Mouse (Mus musculus) spleen, postnatal 10 days (tissue): ENCODE data around the gene Exog.

Source experiments
- DNase-seq, 2 experiments: peaks; one replicate each; pipeline ENCODE4 v3.0.0; 2021 to 2022; ENCODE audit warnings: low spot score in 2 of 2

Exog gene

DNA sequence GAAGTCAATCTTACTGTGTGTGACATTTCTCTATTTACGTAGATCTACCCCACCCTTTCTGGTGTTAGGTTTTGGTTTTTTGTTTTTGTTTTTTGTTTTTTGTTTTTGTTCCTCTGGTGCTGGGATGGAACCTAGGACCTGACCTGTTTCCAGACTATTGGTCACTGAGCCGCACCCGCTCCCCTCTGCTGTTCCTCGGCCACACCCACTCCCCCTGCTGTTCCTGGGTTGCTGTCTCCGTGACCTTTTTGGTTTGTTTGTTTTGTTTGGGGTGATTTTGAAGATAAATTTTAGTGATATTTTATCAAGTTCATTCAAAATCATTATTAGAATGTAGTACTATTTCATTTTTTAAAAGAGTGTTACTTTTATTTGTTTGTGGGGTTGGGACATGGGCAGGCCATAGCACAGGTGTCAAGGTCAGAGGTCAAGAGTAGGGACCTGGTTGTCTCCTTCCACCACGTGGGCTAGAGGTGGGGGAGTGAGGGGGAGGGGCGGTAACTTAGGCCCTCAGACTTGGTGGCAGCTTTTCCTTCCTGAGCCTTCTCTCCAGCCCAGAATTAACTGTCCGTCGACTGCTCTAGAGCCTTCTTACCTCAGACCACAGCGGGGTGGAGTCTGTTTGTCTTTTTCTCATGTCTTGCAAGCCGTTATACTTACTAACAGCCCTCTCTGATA, 60.4 kb downstream of the Exog start:
- no peak for DNase-seq

DNA sequence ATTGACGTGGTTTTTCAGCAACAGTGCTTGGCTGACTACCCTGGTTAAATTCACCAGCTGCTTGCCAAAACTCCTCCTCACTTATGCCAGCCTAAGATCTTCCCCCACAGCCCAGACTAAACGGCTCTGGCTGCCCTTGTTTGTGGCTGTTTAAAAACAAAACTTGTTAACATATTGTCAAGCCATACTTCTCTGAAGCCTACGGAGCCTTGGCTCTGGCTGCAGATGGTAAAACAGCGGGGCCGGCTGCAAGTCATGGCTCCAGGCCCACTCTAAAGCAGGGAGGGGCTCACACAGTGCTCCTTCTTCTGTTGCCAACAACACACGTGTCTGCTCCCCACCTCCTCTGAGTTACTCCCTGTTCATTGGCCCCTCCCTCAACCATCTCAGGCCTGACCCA, 66.2 kb downstream of the Exog start:
- no peak for DNase-seq

DNA sequence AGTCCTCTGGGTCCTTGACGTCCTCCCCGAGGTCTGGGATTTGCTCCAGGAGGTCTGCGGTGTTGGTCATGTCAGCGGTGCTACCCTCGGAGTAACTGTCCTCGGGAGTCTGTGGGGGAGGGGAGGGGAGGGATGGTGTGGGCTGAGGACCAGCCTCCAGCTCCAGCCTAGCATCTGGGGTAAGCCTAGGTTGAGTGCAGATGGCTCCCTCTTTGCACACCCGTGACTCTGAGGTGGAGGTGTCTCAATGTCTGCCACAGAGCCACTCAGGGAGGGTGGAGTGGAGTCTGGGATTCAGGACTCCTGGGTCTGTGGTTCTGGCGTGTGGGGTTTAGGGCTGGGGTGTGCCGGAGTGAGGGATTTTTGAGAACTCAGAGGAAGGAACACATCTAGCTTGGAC, 68.2 kb downstream of the Exog start:
- DNase-seq: no peak

DNA sequence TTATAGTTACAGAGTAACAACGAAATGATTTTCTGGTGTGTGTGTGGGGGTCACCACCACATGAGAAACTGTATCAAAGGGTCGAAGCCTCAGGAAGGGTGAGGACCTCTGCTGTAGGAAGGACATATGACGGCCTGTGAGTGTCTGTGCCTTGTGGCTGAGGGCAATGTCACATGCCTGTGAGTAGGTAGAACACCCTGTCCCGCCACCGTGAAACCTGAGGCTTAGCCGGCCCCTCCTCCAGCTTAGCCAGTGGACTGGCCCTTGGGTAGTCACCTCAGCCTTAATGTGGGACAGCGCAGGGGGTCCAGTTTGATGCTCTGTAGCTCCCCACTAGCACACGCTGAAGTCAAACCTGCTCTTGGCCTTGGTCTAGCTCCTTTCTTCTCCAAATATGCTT, 69.1 kb downstream of the Exog start:
- DNase-seq: no peak

DNA sequence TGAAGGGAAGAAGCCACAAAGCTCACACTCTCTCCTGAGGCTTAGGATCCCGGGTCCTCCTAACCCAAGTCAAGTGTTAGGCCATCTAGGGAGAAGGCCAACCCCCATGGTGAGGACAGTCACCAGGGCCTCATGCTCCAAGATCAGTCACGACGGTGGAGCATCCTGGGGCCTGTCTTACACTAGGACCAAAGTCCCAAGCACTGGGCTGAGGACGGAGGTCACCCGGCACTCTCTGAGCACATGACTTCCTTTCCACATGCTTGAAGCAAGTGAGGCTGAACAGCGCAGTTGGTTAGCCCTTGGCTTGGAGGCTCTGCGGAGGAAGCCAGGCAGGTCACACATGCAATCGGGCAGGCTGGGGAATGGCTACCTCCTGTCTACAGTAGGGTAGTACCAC, 70.2 kb downstream of the Exog start:
- DNase-seq: no peak
